Comparison of ENCODE assay signal across 17 mouse cellular contexts in the genomic region with DNA sequence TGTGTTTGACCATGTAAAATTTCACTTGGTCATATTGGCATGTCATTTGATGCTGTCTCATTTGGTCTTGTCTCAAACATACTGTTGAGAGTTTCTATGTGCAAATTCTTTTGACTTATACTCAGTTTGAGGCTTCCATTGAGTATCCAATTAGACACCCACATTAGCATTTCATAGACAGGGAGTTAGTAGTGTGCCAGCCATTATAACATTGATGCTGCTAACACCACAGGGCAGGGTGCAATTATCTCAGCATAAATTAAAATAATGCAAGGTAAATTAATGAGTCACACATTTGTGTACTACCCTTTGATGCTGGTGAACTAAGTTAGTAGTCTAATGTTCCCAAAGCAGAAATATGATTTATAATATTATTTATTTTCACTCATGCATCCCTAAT.
DNase-seq lines count a peak whose midpoint lies in the region; ATAC-seq and TF ChIP-seq lines count a peak whose summit lies in the region.
"Had no signal": no experiment of that assay in that cellular context is flagged by ENCODE, and none has a peak within 500 bp of the region (broad histone marks: within the 10 kb centered on the region; RNA-seq: fewer than 3 reads in every experiment).

No protein-coding gene starts in this region.

- H3K4me3 ChIP-seq in forebrain, embryonic 12.5 days (replicated peaks) = no peak overlapping the region
- H3K4me3 ChIP-seq in forebrain, embryonic 16.5 days (replicated peaks; ENCODE audit: low read length) = no peak overlapping the region
- no peak overlapping the region for H3K4me3 ChIP-seq in midbrain, embryonic 16.5 days (ENCODE audit: low read depth, low read length)
- no peak overlapping the region for H3K4me3 ChIP-seq in cerebellum, adult 2 months (replicated peaks; ENCODE audit: insufficient read depth, low read depth, low read length)
- H3K4me3 ChIP-seq: embryonic facial prominence, embryonic 12.5 days; heart, embryonic 10.5 days; hindbrain, embryonic 13.5 days; intestine, embryonic 15.5 days had no signal

- H3K9ac ChIP-seq in forebrain, embryonic 12.5 days = no peak overlapping the region
- H3K9ac ChIP-seq in forebrain, embryonic 16.5 days (replicated peaks; ENCODE audit: low read depth, low read length) = no peak overlapping the region
- no peak overlapping the region for H3K9ac ChIP-seq in midbrain, embryonic 16.5 days (ENCODE audit: low read depth, low read length)
- H3K9ac ChIP-seq: embryonic facial prominence, embryonic 12.5 days; hindbrain, embryonic 13.5 days; intestine, embryonic 15.5 days had no signal

- no peaks in the 10 kb centered on the region for H3K36me3 ChIP-seq in forebrain, embryonic 12.5 days (replicated peaks)
- H3K36me3 ChIP-seq in forebrain, embryonic 16.5 days (ENCODE audit: control insufficient read depth, insufficient read depth) = no peaks in the 10 kb centered on the region
- H3K36me3 ChIP-seq in midbrain, embryonic 16.5 days (ENCODE audit: control insufficient read depth, insufficient read depth, low read length) = no peaks in the 10 kb centered on the region
- H3K36me3 ChIP-seq: embryonic facial prominence, embryonic 12.5 days; heart, embryonic 10.5 days; hindbrain, embryonic 13.5 days; intestine, embryonic 15.5 days had no signal

- H3K4me1 ChIP-seq in forebrain, embryonic 12.5 days = no peaks in the 10 kb centered on the region
- H3K4me1 ChIP-seq in forebrain, embryonic 16.5 days (replicated peaks; ENCODE audit: control insufficient read depth, insufficient read depth, low read length) = no peaks in the 10 kb centered on the region
- no peaks in the 10 kb centered on the region for H3K4me1 ChIP-seq in midbrain, embryonic 16.5 days (ENCODE audit: control insufficient read depth, insufficient read depth, low read length)
- H3K4me1 ChIP-seq in cerebellum, adult 2 months (ENCODE audit: control insufficient read depth, insufficient read depth, low read length) = no peaks in the 10 kb centered on the region
- H3K4me1 ChIP-seq: embryonic facial prominence, embryonic 12.5 days; heart, embryonic 10.5 days; hindbrain, embryonic 13.5 days; intestine, embryonic 15.5 days had no signal

- peak; percentile 88; the same call in 1 of the 2 replicates for ATAC-seq in forebrain, embryonic 12.5 days (ENCODE audit: low FRiP score)
- ATAC-seq in forebrain, embryonic 16.5 days = peak; percentile 96
- ATAC-seq in midbrain, embryonic 16.5 days = peak; percentile 66
- ATAC-seq: intestine, embryonic 15.5 days had no signal

- H3K4me2 ChIP-seq in forebrain, embryonic 12.5 days = no peak overlapping the region
- no peak overlapping the region for H3K4me2 ChIP-seq in forebrain, embryonic 16.5 days (ENCODE audit: low read length)
- H3K4me2 ChIP-seq in midbrain, embryonic 16.5 days (ENCODE audit: low read length) = no peak overlapping the region
- H3K4me2 ChIP-seq: embryonic facial prominence, embryonic 12.5 days; hindbrain, embryonic 13.5 days; intestine, embryonic 15.5 days had no signal

- H3K9me3 ChIP-seq in forebrain, embryonic 12.5 days = no peaks in the 10 kb centered on the region
- H3K9me3 ChIP-seq in forebrain, embryonic 16.5 days (ENCODE audit: control insufficient read depth, low read length) = no peaks in the 10 kb centered on the region
- no peaks in the 10 kb centered on the region for H3K9me3 ChIP-seq in midbrain, embryonic 16.5 days (replicated peaks; ENCODE audit: control insufficient read depth, low read length, poor library complexity, severe bottlenecking)
- H3K9me3 ChIP-seq: embryonic facial prominence, embryonic 12.5 days; heart, embryonic 10.5 days; hindbrain, embryonic 13.5 days; intestine, embryonic 15.5 days had no signal

- no peak for TF ChIP-seq CTCF in brain, embryonic 14.5 days (IDR thresholded peaks at IDR 0.05; ENCODE audit: borderline replicate concordance, extremely low read depth, insufficient read depth, insufficient read length)
- TF ChIP-seq CTCF in cerebellum, adult 2 months (IDR thresholded peaks at IDR 0.05; ENCODE audit: borderline replicate concordance, insufficient read depth, low read depth, low read length) = no peak

- H3K27ac ChIP-seq in forebrain, embryonic 12.5 days = no peak overlapping the region
- H3K27ac ChIP-seq in forebrain, embryonic 16.5 days (ENCODE audit: low read length) = no peak overlapping the region
- H3K27ac ChIP-seq in midbrain, embryonic 16.5 days (ENCODE audit: low read length) = no peak overlapping the region
- H3K27ac ChIP-seq in cerebellum, adult 2 months (ENCODE audit: insufficient read depth, low read length) = no peak overlapping the region
- H3K27ac ChIP-seq: embryonic facial prominence, embryonic 12.5 days; heart, embryonic 10.5 days; hindbrain, embryonic 13.5 days; intestine, embryonic 15.5 days had no signal

- H3K27me3 ChIP-seq in forebrain, embryonic 12.5 days = no peaks in the 10 kb centered on the region
- no peaks in the 10 kb centered on the region for H3K27me3 ChIP-seq in forebrain, embryonic 16.5 days (replicated peaks; ENCODE audit: control insufficient read depth, insufficient read depth, low read length)
- H3K27me3 ChIP-seq in midbrain, embryonic 16.5 days (ENCODE audit: control insufficient read depth, insufficient read depth, low read depth, low read length) = no peaks in the 10 kb centered on the region
- no peaks in the 10 kb centered on the region for H3K27me3 ChIP-seq in cerebellum, adult 2 months (ENCODE audit: control insufficient read depth, insufficient read depth, low read length)
- H3K27me3 ChIP-seq: embryonic facial prominence, embryonic 12.5 days; hindbrain, embryonic 13.5 days; intestine, embryonic 15.5 days had no signal

- peak; percentile 82 for DNase-seq in brain, embryonic 14.5 days (ENCODE audit: low read depth)
- DNase-seq in cerebellum, adult 2 months = no peak
- DNase-seq in lung, postnatal 10 days = no peak
- DNase-seq in cerebellum, adult 9-11 months = no peak
- DNase-seq: adrenal gland, adult 2 months; adrenal gland, postnatal 25 days; cerebellum, adult 8-10 months; cerebellum, postnatal 25 days; heart, adult 18-20 months; heart, postnatal 10 days had no signal

- no peak for TF ChIP-seq POLR2A in brain, embryonic 14.5 days (IDR thresholded peaks at IDR 0.05; ENCODE audit: borderline replicate concordance, extremely low read depth, insufficient read depth, insufficient read length, poor library complexity, severe bottlenecking)
- TF ChIP-seq POLR2A in cerebellum, adult 2 months (IDR thresholded peaks at IDR 0.05; ENCODE audit: borderline replicate concordance, insufficient read depth, low read length) = no peak
